Mouse (Mus musculus) liver, embryonic 12.5 days (tissue): ENCODE measurements around the gene Sept12. TPM values are rescaled to one million over a fixed set of nuclear protein-coding genes. Genes with fewer than 3 reads are reported as not detected.

Experiments
- ATAC-seq: fragments of 200-750 bp; cut with Nextera tagmentation; 2 replicates; pipeline ENCODE4 v1.8.0; 2017; ENCODE audit warnings: moderate number of reproducible peaks, mild to moderate bottlenecking, moderate library complexity
- H3K27ac ChIP-seq: fragments of 300-500 bp; sonication (generic); 2 replicates; pipeline ENCODE4 v1.5.1; 2016; ENCODE audit warnings: mild to moderate bottlenecking
- H3K27me3 ChIP-seq: fragments of 300-500 bp; sonication (generic); replicated peaks from 2 replicates; pipeline ENCODE4 v1.6.1; 2016; ENCODE audit warnings: mild to moderate bottlenecking, moderate library complexity
- H3K36me3 ChIP-seq: fragments of 300-500 bp; sonication (generic); 2 replicates; pipeline ENCODE4 v1.6.1; 2016; ENCODE audit warnings: mild to moderate bottlenecking, moderate library complexity
- H3K4me1 ChIP-seq: fragments of 300-500 bp; sonication (generic); 2 replicates; pipeline ENCODE4 v1.6.1; 2016
- H3K4me2 ChIP-seq: fragments of 300-500 bp; sonication (generic); 2 replicates; pipeline ENCODE4 v1.6.1; 2016; ENCODE audit warnings: mild to moderate bottlenecking, moderate library complexity
- H3K4me3 ChIP-seq: fragments of 300-500 bp; sonication (generic); 2 replicates; pipeline ENCODE4 v1.5.1; 2016; ENCODE audit warnings: mild to moderate bottlenecking, moderate library complexity
- H3K9ac ChIP-seq: fragments of 300-500 bp; sonication (generic); 2 replicates; pipeline ENCODE4 v1.6.1; 2016; ENCODE audit warnings: mild to moderate bottlenecking, moderate library complexity
- H3K9me3 ChIP-seq: fragments of 300-500 bp; sonication (generic); replicated peaks from 2 replicates; pipeline ENCODE4 v1.6.1; 2016; ENCODE audit warnings: mild to moderate bottlenecking, moderate library complexity
- WGBS: fragments of 180-500 bp; shearing (Covaris S2); methylation state at CpG from one replicate; pipeline ENCODE4 v1.1.7; 2016; ENCODE audit not compliant: insufficient replicate concordance; 5-methylcytosine and 5-hydroxymethylcytosine counted together
- polyA plus RNA-seq: library from polyadenylated mRNA; unstranded; fragments of >200 nt; fragmentation: Nextera tagmentation; extraction: Ambion mirVana; gene quantifications from 2 replicates; pipeline ENCODE4 v1.2.1, GENCODE M21; 2016

Gene Sept12
- polyA plus RNA-seq = 0.11 TPM in 1 of 2 replicates, not detected in the other

DNA sequence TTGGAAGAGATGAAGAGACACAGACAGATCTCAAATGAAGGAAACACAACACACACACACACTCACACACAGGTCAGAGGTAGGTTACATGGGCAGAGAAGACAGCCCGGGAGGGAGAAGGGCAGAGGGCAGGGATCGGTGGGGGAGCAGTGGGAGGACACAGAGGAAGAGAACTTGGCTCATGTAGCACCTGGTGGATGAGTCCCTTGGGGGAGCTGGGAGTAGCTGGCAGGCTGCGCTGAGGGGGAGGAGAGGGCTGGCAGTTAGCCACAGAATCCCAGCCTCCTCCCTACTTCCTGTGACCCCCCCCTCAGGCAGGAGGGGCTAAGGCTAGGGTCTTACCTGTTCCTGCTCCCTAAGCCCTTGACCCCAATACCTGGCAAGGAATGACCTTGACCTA, at the start of gene Sept12:
Gene Sept12, minus strand, starts transcription at position 300 of the 400 bp plus-strand sequence.
- H3K27ac ChIP-seq = no peak within 1 kb of the TSS
- no peak for ATAC-seq
- no peaks in the 10 kb centered on the region for H3K36me3 ChIP-seq
- H3K9ac ChIP-seq = no peak within 1 kb of the TSS
- H3K4me2 ChIP-seq = no peak within 1 kb of the TSS
- H3K4me3 ChIP-seq = no peak within 1 kb of the TSS
- no peaks in the 10 kb centered on the region for H3K9me3 ChIP-seq
- H3K27me3 ChIP-seq = no peaks in the 10 kb centered on the region
- 0 out of 2 replicates have a peak, but pooled peaks cover 6% of the 10 kb centered on the region for H3K4me1 ChIP-seq
- WGBS = 35% methylated on average over 3 of the region's 3 CpGs

DNA sequence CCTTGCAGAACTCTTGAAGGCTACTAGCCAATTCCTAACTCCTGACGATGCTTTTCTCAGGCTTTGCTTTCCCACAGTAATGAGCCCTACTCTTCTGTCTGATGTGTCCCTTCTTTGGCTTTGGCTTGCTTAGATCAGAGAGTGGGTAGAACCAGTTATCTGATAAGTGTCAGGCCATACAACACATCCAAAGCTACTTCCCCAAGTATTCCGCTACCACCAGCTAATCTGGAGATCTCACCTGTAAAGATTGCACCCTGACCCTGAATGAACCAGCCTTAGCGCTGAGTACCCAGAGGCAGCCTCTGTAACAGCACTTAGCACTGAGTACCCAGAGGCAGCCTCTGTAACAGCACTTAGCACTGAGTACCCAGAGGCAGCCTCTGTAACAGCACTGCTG, 47.7 kb upstream of the Sept12 start:
- H3K4me3 ChIP-seq = no peak overlapping the region
- ATAC-seq = no peak
- H3K27ac ChIP-seq = no peak overlapping the region
- peaks cover 19% of the 10 kb centered on the region for H3K4me1 ChIP-seq
- WGBS = 90% methylated on average over 3 of the region's 3 CpGs
- H3K9me3 ChIP-seq = no peaks in the 10 kb centered on the region
- no peak overlapping the region for H3K4me2 ChIP-seq
- H3K36me3 ChIP-seq = peaks cover 75% of the 10 kb centered on the region
- no peaks in the 10 kb centered on the region for H3K27me3 ChIP-seq
- H3K9ac ChIP-seq = no peak overlapping the region

DNA sequence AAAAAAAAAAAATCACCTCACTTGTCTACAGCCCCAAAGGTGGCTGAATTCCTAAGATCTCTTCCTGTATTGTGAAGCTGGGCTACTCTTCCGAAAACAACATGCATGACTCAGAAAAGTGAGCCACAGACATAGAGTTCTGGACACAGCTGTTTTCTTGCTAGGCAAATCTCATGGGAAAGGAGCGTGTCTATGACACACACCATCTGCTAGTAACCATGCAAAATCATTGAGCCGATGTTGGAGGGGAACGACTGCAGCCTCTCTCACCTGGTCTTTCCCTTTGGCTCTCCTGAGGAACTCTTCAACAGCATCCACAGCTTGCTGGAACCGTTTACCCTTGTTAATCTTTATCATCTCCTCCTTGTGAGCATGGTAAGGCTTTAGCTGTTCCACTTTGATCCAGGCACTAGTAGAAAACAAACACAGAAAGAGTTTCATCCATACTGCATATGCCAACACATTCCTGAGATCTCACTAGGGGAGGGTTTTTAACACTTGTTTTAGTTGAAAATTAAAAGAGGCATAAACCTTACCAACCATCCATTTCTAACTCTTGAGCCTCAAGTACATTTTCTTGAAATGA, 39.1 kb upstream of the Sept12 start:
- no peak overlapping the region for H3K27ac ChIP-seq
- 85% methylated on average over 5 of the region's 5 CpGs for WGBS
- no peak overlapping the region for H3K4me2 ChIP-seq
- H3K4me1 ChIP-seq = no peaks in the 10 kb centered on the region
- no peak overlapping the region for H3K4me3 ChIP-seq
- H3K27me3 ChIP-seq = no peaks in the 10 kb centered on the region
- no peak overlapping the region for H3K9ac ChIP-seq
- no peak for ATAC-seq
- H3K36me3 ChIP-seq = peaks cover 99% of the 10 kb centered on the region
- no peaks in the 10 kb centered on the region for H3K9me3 ChIP-seq

DNA sequence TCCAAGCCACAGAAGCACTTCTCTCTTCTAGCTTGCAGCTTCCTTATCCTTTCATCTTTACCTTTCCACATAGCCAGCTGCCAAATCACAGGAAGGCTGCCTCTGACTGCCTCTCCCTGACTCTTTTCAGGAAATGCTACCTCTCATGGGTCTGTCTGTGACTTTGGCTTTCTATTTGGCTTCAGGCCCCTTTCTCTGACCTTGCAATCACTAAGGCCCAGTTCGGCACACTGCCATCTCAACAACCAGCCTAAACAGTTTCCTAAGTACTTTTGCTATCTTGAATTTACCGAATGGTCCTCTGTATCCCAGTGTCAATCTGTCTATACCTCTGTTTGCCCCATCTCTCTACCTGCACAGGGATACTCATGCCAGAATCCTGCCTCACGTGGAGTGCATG, 37.9 kb upstream of the Sept12 start:
- H3K4me2 ChIP-seq = no peak overlapping the region
- H3K9ac ChIP-seq = no peak overlapping the region
- no peaks in the 10 kb centered on the region for H3K4me1 ChIP-seq
- H3K4me3 ChIP-seq = no peak overlapping the region
- ATAC-seq = no peak
- no peak overlapping the region for H3K27ac ChIP-seq
- no peaks in the 10 kb centered on the region for H3K9me3 ChIP-seq
- no peaks in the 10 kb centered on the region for H3K27me3 ChIP-seq
- 84% methylated on average over 3 of the region's 3 CpGs for WGBS
- peaks cover 99% of the 10 kb centered on the region for H3K36me3 ChIP-seq

DNA sequence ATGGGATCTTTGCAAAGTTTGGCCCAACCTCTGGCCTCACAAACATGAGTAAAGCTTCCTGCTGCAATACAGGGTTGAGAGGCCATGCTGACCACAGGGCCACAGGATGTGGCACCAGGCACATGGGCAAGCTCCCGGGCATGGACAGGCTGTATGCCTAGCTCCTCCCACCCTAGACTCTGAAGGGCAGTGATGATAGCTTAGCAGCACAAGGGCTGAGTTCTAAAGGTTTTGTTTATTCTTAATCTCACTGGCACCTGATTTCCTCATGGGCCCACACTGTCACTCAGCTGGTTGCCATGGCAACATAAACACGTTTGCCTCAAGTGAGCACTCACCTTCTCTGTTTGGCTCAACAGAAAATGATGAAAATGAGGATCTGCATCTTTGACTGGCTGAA, 32.2 kb upstream of the Sept12 start:
- no peak for ATAC-seq
- Histone ChIP-seq H3K4me1 (no peaks in the 10 kb centered on the region), H3K27me3 (no peaks in the 10 kb centered on the region), H3K36me3 (peaks cover 99% of the 10 kb centered on the region), H3K4me2 (no peak overlapping the region), H3K27ac (no peak overlapping the region), H3K9ac (no peak overlapping the region), H3K4me3 (no peak overlapping the region), H3K9me3 (no peaks in the 10 kb centered on the region)
- WGBS = 52% methylated on average over 2 of the region's 2 CpGs

DNA sequence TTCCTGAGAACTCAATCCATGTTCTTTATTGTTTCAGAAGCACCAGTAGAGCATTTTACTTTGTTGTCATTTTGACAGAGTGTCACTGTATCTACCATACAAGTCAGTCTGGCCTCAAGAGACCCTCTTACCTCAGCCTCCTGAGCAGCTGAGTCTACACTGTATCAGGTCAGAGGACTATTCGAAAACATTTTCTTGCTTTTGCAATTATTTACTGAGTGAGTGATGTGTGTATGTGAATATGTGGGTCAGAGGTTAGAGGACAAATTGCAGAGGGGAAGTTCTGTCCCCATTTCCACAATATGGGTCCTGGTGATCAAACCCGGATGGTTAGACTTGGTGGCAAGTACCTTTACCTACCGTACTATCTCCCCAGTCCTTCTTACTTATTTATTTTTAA, 26.4 kb upstream of the Sept12 start:
- ATAC-seq = no peak
- WGBS = 94% methylated on average over 3 of the region's 3 CpGs
- Histone ChIP-seq H3K36me3 (peaks cover 98% of the 10 kb centered on the region), H3K9ac (no peak overlapping the region), H3K9me3 (no peaks in the 10 kb centered on the region), H3K4me2 (no peak overlapping the region), H3K4me1 (no peaks in the 10 kb centered on the region), H3K4me3 (no peak overlapping the region), H3K27me3 (no peaks in the 10 kb centered on the region), H3K27ac (no peak overlapping the region)

DNA sequence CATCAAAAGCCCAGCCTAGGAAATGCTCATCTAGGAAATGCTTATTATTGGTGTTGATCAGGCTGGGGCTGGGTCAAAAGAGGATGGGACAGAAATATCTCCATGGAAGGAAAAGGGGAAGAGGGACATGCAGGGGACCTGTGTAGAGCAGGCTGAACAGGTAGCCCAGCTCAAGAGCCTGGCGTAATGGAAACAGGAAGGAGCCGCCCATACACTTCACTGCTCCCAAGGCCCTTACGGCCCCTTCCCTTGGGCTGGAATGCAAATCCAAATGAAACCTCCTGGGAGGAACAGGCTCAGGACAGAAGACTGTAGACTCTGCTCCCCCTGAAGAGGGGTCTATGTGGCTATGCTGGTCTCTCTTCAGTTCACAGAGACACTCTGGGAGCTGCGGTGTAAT, 16.9 kb upstream of the Sept12 start:
- Histone ChIP-seq H3K4me3 (no peak overlapping the region), H3K4me2 (no peak overlapping the region), H3K27me3 (peaks cover 13% of the 10 kb centered on the region; the same call in 1 of the 2 replicates), H3K4me1 (peaks cover 39% of the 10 kb centered on the region), H3K36me3 (peaks cover 62% of the 10 kb centered on the region), H3K27ac (peak overlapping the region; percentile 36; the same call in 1 of the 2 replicates), H3K9me3 (no peaks in the 10 kb centered on the region), H3K9ac (no peak overlapping the region)
- no peak for ATAC-seq
- WGBS = 84% methylated on average over 4 of the region's 4 CpGs

DNA sequence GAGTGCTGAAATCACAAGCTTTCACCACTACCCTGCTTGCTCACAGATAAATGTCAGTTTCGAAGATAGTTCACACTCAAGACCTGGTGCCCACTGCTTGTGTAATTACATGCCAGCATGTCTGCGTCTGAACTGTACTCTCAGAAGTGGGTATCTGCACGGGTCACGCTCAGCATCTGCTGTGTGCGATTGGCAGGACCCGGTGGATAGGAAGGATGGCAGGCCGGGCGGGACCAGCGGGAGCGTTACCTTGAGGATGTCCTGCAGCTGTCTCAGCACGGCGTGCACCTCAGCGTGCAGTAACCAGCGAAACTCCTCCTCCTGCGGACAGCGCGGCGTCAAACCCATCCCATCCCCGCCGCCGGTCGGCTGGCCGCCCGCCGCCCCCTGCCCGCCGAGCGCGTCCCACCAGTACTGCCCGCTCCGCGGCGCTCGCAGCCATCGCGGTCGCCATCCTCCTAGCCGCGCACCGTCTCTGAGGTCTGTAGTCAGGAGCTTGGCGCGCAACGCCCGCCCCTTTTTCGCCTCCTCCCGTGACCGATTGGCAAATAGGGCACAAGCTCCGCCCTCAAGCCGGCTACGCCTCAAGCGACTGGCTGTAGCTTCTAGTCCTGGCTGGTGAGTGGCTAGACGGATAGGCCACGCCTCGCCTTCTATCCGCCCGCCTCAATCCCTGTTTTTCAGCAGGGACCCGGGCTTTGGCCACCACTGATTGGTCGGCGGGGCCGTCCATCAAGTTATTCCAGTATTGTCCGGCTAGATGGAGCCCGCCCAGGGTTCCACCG, 15.6 kb upstream of the Sept12 start, which contains the start of gene Rogdi:
Gene Rogdi, minus strand, starts transcription at position 500 of the 785 bp plus-strand sequence.
- peak within 1 kb of the TSS; percentile 63 for H3K27ac ChIP-seq

DNA sequence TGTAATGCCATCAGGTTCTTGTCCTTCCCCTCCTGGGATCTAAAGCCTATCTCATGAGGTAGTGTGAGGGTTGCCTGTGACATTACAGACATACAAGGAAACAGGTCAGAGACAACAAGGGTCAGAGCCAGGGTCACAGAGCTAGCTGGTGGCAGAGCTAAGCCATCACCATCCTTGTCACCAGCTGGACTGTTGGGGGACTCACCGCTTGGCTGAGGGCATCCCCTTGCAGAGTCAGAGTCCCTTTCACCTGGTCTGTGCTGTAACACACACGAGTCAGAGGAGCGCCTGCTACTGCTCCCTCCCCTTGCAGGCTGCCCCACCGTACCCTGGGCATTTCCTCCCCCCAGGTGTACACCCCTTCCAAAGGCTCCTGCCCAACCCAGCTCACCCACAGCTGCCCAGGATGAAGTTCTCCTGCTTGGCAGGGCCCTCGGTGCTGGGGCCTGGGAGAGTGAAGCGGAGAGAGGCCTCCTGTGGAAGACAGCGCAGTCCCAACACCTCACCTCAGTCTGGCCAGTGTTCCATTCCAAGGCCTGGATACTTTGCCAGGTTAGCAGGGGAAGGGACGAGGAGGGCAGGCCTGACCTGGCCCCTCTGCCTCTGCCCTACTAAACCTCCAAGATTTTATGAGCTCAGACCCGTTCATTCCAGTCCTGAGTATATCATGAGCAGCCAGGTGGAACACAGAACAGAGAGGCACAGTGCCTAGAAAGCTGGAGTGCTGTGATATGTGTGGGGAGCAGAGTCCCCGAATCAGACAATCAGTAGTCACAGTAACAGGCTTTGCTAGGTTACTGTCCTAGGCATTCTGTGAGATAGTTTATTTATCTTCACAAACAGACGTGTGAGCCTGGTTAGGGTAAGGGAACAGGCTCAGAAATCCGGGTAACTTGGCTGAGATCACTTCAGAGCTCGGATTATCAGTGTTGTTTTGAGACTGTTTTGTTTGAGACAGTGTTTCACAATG, 14.7 kb upstream of the Sept12 start:
- peak; percentile 64 for ATAC-seq
- WGBS = 38% methylated on average over 13 of the region's 13 CpGs
- H3K4me2 ChIP-seq = peak overlapping the region; percentile 91
- peak overlapping the region; percentile 72 for H3K4me3 ChIP-seq
- H3K4me1 ChIP-seq = peaks cover 50% of the 10 kb centered on the region
- H3K27ac ChIP-seq = peak overlapping the region; percentile 63
- peaks cover 47% of the 10 kb centered on the region for H3K36me3 ChIP-seq
- H3K9me3 ChIP-seq = no peaks in the 10 kb centered on the region
- H3K27me3 ChIP-seq = peaks cover 20% of the 10 kb centered on the region; the same call in 1 of the 2 replicates
- H3K9ac ChIP-seq = peak overlapping the region; percentile 69

More for the DNA sequence above, 15.6 kb upstream of the Sept12 start, which contains the start of gene Rogdi:
- H3K4me1 ChIP-seq = peaks cover 44% of the 10 kb centered on the region
- peak within 1 kb of the TSS; percentile 72 for H3K4me3 ChIP-seq
- WGBS = under 1% methylated on average over 51 of the region's 63 CpGs
- H3K36me3 ChIP-seq = peaks cover 53% of the 10 kb centered on the region
- H3K4me2 ChIP-seq = peak within 1 kb of the TSS; percentile 91
- peak within 1 kb of the TSS; percentile 69 for H3K9ac ChIP-seq
- peaks cover 20% of the 10 kb centered on the region; the same call in 1 of the 2 replicates for H3K27me3 ChIP-seq
- no peaks in the 10 kb centered on the region for H3K9me3 ChIP-seq
- ATAC-seq = peak; percentile 92

DNA sequence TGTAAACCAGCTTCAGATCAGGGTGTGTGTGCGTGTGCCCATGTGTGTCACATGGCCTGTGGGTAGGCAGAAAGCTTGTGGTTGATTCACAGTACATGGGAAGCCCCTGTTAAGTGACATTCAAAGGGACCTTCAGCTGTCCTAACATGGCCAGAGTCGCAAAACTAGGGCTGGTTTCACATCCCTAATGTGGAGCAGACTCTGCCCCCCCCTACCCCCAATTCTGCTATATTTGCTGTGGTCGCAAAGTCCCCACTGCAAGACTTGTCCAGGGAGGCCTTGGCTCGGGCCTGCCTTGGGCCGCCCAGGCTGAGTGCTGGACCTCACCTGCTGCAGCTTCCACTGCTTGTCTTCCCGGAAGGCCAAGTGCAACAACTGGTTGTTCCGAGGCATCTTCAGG, 13.6 kb upstream of the Sept12 start:
- H3K4me1 ChIP-seq = peaks cover 50% of the 10 kb centered on the region
- no peak for ATAC-seq
- WGBS = 50% methylated on average over 7 of the region's 7 CpGs
- no peak overlapping the region for H3K27ac ChIP-seq
- H3K9me3 ChIP-seq = no peaks in the 10 kb centered on the region
- peaks cover 36% of the 10 kb centered on the region for H3K36me3 ChIP-seq
- peaks cover 20% of the 10 kb centered on the region; the same call in 1 of the 2 replicates for H3K27me3 ChIP-seq
- H3K4me3 ChIP-seq = no peak overlapping the region
- H3K4me2 ChIP-seq = peak overlapping the region; percentile 91
- no peak overlapping the region for H3K9ac ChIP-seq

DNA sequence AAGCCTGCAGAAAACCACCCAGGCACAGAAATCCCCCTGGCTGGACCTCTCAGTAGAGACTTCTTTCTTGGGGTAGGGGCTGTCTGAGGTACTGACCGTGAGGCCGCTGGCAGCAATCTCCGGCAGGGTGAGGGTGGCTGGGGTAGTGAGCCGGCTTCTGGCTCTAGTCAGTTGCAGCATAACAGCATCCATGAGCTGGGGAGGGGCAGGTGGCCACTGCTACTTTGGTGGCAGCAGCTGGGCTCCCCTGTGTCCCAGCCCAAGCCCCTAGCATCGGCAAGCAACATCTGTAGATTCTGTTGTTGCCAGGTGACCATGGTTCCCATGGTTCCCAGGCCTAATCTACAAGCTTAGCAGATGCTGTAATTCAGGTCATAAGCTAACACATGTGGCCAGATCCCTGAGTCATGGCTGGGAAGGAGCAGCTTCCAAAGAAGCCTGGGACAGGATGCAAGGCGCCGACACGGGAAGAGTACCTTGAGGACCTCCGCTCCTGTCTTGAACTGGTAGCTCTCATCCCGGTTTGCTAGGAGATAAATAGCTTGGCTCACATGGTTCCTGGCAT, 12.8 kb upstream of the Sept12 start:
- H3K27me3 ChIP-seq = peaks cover 20% of the 10 kb centered on the region; the same call in 1 of the 2 replicates
- no peak overlapping the region for H3K4me2 ChIP-seq
- no peaks in the 10 kb centered on the region for H3K9me3 ChIP-seq
- ATAC-seq = no peak
- WGBS = 80% methylated on average over 10 of the region's 10 CpGs
- H3K9ac ChIP-seq = no peak overlapping the region
- H3K4me3 ChIP-seq = no peak overlapping the region
- peaks cover 50% of the 10 kb centered on the region for H3K4me1 ChIP-seq
- peak overlapping the region; percentile 28; the same call in 1 of the 2 replicates for H3K27ac ChIP-seq
- H3K36me3 ChIP-seq = peaks cover 28% of the 10 kb centered on the region
